Mouse (Mus musculus): ENCODE measurements around the gene Slc2a4.

Slc2a4 gene

DNA sequence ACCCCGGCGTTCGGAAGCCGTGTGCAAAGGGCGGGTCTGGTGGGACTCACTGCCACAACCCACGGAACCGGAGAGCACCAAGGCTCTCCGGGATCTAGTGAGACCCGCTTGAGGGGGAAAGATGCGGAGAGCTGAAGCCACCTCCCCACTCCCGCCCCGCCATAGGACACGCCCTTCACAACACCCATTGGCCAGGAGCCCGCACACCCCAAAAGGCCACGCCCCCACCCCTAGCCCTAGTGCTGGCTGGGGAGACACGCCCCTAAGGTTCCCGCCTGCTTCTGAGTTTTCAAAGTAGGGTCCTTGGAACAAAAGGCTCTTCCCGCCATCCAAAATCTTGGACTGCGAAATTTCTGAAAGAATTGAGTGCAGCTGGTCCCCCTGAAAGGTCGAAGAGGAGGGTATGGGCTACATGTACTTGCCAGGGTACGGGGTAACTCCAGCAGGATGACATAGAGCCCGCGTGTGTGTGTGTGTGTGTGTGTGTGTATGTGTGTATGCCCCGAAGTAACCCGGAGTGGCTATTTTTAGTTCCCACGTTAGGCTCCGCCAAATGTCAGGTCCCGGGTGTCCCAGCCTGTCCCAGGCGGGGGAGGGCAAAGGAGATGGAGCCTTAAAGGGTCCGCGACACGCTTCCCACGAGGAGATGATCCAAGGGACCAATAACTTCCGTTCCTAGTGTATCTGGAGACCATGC lies at the start of gene Slc2a4:
Slc2a4 (minus strand) TSS at position 123 of the 697 bp plus-strand sequence.
- peak; percentile 89 for DNase-seq

DNA sequence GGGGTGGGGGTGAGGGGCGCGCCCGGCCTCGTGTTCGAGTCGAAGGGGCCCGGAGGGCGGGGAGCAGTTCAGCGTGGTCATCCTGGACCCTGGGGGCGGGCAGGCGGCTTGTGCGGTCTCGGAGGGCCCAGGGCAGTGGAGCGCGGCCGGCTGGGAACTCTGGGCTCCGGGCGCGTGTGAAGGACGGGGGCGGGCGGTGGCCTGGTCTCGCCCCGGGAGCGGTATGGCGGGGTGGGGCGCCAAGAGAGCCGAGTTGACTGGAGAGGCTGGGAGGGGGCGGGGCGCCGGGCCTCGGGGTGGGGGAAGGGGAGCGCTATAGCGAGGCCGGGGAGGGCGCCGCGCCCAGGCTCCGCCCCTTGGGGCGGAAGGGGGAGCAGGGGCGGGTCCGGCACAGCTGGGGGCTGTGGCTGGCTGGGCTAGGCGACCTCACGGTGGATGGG lies 49.1 kb upstream of the Slc2a4 start:
- peak; percentile 79 for DNase-seq

DNA sequence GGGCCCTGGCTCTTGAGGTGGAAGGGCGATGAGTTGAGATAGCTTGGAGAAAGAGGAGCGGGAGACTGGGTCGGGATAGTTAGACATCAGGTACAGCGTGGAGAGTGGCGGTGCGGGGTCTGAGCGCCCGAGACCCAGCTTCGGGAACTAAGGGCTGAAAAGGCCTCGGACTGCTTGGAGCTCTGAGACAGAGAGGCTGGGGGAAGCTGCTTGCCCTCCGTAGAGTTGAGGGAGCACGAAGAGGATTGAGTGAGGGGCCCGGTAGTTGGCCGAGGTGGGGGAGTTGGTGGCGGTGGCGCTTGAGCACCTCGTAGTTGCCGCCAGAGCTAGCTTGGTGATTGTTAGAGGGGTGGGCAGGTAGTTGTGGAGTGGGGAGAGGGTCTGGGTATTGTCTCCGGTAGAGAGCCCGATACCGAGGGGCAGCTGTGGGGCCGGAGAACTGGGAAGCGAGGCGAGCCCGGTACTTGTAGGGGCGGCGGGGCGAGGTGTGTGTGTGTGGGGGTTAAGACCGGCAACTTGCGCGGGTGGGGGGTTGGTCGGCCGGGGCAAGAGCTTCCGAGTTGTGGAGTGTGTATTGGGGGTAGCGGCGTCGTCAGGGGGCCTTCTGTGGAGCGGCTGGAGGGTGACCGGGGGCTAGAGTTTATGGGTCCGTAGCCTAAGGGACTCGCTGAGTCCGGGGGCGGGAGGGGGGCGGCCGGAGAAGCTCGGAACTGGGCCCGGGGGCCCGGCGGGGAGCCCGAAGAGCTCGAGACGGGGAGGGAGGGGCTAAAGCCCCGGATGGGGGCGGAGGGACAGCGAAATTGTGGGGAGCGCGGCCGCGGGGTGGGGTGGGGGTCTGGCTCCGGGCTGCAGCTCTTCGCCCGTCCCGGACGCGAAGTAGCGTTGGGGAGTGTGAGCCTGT lies 48.4 kb upstream of the Slc2a4 start:
- peak; percentile 66 for DNase-seq

DNA sequence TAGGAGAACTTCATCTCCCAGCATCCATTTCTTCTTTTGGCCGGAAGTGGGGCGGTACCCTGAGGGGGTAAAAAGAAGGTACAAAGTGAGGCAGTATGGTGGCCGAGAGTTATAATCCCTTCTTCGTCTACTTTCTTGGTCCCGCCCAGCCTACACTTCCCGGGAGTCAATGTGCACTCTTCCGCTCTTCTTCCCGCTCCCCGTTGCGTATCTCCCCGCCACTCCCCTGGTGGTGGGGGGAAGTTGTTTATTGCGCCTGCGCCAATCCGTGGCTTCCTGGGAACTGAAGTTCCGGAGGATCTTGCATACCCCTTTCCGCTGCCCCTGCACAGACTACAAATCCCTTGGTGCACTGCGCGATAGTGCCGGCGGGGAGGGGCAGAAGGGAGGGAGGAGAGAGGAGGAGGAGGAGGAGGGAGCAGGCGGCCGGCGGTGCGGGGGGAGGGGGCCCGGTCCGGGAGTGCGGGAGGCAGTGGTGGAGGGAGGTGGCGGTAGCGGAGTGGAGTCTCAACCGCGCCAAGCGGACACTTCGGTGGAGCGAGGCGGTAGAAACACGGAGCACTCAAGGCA lies 47.5 kb upstream of the Slc2a4 start, which contains the start of gene Phf23:
Phf23 (plus strand) TSS at position 387 of the 570 bp plus-strand sequence.
- DNase-seq = peak; percentile 94

DNA sequence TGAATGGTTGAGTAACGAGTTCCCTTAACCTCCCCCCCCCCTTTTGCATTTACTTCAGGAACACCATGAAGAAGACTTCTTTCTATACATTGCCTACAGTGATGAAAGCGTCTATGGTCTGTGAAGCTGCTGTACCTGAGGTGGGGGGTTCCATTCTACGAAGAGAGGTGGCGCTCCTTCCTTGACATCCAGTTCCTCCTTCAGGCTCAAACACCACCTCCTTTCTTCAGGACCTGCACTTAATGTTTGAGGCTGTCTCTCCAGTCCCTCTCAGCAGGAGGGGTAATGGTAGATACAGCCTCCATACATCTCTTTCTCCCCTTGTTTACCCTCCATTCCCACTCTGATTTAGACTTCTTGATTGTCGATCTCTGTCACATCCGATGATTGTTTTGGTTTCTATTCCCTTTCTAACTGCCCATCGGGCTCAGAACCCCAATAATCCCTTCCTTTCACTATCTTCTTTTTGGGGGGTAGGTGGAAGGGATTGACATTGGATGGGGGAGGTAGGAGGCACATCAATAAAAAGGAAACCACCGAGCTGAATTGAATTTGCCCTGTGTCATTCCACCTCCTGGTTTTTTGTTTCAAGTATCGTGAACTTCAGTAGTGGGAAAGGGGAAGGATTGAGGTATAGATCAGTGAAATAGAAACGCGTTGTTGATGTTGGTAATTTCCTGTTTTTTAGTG lies 46.6 kb upstream of the Slc2a4 start:
- no peak for DNase-seq

DNA sequence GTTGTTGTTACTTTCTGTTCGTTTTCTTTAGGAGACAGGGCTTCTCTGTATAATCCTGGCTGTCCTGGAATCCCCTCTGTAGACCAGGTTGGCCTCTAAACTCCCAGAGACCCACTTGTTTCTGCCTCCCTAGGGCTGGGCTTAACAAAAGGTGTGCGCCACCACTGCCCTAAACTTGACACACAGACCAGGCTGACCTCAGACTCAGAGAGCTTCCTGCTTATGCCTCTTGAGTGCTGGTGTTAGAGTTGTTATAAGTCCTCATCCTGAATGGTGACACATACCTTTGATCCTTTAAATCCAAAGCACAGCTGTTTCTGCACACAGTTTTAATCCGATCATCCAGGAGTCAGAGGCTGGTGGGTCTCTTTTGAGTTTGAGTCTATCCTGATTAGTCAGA lies 44.9 kb upstream of the Slc2a4 start:
- DNase-seq = no peak

DNA sequence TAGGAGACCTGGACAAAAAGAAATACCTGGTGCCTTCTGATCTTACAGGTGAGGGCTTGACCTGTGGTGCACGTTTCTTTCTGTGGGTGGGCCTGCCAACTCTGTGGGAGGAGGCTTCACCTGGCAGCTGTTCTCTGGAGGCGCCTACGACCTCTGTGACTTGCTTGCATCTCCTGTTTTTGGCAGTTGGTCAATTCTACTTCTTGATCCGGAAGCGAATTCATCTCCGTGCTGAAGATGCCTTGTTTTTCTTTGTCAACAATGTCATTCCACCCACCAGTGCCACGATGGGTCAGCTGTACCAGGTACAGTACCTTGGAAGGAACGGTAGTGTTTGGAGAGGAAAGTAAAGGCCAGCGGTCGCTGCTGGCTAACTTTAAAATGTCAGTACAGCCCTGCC lies 44.4 kb upstream of the Slc2a4 start:
- no peak for DNase-seq

DNA sequence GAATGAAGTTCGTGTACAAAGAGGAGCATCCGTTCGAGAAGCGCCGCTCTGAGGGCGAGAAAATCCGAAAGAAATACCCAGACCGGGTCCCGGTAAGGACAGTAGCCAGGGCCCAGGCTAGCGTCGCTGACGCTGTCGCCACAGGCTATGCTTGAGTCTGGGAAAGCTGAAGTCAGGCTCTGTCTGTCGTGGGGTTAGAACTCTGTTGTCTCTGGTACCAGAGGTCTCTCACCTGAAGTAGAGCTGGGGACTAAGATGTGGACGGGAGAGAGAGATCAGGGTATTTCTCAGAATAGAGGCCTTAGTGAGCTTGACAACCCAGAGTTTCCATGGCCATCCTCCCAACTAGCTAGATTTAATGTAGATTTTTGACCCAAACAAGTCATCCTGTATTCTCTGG lies 43.7 kb upstream of the Slc2a4 start:
- no peak for DNase-seq

DNA sequence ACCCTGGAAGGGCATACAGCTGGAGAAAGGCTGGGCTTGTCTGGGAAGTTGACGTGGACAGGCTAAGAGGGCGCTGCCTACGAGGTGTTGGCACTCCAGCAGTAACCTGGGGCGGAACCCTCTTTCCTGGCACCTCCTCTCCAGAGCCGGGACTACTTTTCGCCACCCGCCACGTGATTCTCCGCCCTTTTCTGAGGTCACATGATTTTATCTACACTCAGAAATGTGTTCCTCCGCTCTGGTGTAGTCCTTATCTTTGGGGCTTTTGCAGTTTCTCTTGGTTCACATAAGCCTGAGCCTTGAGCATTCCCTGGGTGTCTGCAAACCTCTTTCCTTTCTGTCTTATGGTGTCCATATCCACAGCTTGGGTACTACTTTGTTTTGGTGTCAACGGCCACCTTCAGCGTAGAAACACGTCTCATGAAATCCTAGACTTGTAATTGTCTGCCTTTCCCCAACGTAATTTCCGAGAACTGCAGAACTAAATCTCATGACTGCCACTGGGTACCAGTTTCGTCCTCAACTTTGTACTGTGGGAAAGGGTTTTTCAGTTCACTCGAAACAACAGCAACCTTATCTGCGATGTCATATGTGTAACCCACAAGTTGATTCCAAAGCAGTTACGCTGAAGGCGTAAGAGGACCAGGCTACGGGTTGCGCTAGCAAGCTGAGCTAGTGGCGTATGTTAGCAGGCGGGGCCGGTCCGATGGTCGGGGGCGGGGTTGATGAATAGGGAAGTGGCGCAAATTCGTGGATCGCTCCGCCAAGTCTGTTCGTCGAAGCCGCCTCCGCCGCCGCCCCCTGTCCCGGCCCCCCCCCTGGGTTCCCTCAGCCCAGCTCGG lies 43.1 kb upstream of the Slc2a4 start, which contains the start of gene Gabarap:
Gabarap (plus strand) TSS at position 294 of the 842 bp plus-strand sequence.
- peak; percentile 95 for DNase-seq

DNA sequence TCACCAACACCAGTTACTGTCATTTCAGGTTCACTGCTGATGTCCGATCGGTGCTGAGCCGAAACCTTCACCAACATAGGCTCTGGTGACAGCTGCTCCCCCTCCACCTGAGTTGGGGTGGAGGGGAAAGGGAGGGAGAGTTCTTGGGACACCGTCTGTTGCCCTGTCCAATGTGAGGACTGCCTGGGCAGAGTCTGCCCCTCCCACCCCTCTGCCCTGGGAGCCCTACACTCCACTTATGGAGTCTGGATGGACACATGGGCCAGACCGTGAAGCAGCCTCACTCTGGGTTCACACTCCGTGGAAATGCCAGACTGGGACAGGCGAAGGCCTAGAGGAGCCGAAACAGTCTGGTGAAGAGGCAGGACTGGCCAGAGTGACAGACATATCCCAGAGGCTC lies 42.0 kb upstream of the Slc2a4 start:
- DNase-seq = no peak

DNA sequence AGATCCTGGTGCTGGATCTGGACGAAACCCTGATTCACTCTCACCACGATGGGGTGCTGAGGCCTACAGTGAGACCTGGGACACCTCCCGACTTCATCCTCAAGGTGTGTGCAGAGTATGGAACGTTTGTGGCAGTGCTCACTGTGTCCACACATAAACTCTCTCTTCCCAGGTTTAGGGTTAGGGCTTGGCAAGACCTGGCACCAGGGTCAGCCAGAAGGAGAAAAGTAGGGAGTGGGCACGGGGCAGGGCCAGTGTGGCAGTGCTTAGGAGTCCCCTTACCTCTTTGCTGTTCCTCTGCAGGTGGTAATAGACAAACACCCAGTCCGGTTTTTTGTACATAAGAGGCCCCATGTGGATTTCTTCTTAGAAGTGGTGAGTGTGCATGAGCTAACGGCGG lies 36.4 kb upstream of the Slc2a4 start:
- DNase-seq = no peak

DNA sequence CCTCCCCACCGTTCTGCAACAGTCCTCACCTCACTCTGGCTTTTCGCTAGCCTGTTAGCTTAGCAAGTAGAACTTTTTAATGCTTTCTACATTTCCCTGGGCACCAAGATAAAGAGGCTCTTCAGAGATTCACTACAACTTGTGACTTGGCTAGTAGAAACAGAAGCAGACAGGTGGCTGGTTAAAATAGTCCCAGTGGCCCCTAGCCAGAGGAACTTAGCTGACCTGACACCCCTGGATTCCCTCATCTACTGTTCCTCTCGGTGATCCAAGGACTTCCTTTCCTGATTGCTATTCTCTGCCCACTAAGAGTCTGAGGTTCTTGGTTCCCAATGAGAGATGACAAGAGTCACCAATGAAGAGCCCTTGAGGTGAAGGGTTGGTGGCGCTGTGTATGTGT lies 35.4 kb upstream of the Slc2a4 start:
- no peak for DNase-seq

DNA sequence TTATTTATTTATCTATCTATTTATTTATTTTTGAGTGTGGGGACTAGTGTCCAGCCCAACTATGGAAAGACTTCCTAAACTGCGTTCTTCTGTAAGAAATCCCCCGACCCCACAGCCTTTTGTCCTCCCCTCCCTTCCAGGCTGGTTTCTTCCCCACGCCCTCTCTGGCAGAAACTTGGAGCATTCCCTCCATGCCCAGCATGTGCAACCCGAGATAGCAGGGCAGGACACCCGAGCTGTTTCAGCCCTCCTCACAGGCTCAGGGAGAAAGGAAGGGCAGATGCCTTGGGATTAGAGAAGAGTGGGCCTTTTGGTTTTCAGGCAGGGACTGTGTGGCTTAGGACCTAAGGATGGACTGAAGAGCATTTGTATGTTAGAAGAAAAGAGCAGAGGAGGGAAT lies 34.9 kb upstream of the Slc2a4 start:
- no peak for DNase-seq

DNA sequence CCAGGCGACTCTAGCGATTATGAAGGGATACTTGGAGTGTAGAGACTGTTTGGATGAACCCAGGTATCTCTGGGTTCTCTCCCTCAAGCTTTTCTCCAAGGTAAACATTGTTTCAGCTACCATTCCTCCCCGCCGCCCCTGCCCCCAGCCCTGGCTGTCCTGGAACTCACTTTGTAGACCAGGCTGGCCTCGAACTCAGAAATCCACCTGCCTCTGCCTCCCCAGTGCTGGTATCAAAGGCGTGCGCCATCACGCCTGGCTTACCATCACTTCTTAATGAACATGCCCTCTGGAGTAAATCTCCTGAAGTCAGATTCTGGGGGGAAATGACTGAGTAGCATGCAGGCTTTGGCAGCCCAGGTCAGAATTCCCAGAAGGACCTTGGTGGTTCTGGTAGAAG lies 34.2 kb upstream of the Slc2a4 start, which contains the start of gene Elp5:
Elp5 (minus strand) TSS at position 293 of the 400 bp plus-strand sequence.
- DNase-seq = no peak

DNA sequence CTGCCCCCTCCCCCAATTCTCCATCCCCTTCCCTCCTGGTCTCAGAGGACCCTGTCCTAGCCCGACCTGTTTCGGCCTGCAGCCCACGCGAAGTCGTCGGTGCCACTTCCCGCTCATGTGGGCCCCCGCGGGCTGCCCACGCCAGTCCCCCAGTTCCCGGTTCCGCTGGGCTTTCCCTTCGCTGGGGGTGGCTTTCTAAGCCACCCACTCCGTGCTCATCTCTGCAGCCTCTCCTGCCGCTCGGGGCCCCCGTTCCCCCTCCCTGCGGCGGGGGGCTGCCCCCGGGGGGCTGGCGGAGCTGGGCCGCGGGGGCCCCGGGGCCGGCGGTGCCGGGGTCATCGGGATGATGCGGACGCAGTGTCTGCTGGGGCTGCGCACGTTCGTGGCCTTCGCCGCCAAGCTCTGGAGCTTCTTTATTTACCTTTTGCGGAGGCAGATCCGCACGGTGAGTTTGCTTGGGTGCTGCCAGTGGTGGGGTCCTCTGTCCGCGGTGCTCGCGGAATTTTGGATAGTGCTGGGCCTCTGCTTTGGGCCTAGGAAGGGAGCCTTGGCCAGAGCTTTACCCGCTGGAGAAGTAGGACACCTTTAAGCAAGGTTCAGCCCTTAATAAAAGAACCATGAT lies 33.3 kb upstream of the Slc2a4 start, which contains the start of gene Ctdnep1:
Ctdnep1 (plus strand) TSS at position 16 of the 622 bp plus-strand sequence.
- DNase-seq = no peak

DNA sequence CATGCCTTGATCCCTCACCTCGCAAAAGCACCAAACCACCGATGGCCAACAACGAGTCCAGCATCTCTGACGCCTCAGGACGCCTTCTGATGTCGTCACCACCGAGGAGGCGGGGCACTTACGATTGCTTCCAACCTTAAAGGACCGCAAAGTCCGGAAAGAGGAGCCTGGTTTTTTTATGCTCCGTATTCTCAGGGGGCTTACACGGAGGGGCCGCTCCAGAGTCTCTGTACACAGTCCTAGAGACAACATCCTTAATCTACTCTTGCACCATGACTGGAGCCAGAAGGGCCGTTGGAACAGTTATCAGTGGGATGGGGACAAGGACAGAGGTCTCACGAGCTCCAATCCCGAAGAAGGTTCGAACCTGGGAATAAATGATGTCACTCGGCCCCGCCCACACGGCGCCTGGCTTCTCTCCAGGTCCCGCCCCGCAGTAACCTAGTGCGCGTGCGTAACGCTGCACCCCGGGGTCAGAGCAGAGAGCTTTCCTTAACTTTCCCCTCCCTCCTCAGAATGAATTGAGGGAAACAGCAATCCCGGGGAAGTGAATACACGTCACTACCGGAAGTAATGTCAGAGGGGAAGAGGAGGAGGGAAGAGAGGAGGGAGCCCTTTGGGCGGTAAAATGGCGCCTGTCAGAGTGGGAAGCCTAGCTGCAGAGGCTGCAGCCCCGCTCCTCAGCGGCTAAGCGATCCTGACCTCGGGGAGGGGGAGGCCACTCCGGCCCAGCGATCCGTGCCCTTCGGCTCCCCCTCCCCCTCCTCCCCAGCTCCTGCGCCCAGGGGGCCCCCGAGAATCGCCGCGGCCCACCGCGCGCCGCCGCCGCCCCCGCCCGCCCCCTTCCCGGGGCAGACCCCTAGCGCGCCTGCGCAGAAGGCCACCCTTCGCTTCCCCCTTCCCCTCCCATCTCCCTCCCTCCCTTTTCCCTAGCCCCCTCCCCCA lies 32.5 kb upstream of the Slc2a4 start:
- peak; percentile 98 for DNase-seq

DNA sequence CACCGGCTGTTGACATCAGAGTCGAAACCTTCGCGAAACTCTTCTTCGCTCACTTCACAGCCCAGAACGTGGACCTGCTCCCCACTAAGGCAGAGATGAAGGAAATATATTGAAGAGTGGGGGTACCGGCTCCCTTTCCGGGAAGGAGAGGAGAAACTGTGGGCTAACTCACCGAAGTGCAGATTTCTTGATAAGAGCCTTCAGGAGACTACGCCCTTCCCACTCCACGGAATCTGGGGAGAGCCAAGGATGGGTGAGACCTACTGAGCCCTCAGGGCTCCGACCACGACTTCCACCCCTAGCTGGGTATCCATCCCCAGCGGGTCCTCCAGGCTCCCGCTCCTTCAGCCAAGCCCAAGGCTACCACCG lies 31.8 kb upstream of the Slc2a4 start:
- DNase-seq = no peak

DNA sequence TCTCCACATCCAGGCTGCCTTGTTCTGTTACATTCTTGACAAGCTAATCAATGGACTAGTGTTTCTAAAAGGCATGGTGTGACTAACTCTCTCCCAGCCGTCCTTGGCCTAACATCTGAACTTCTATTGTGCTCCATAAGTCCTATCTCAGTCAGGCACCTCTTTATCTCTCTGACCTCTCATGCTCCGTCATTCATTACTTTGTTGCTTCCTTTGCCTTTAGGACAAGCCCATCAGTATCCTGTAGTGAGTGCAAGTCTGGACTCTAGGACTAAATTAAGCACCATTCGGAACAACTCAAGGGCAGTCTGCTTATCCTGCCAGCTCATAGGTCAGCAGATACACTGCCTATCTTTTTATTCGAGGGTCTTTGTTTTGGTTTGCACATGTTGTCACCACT lies 28.3 kb upstream of the Slc2a4 start:
- no peak for DNase-seq

DNA sequence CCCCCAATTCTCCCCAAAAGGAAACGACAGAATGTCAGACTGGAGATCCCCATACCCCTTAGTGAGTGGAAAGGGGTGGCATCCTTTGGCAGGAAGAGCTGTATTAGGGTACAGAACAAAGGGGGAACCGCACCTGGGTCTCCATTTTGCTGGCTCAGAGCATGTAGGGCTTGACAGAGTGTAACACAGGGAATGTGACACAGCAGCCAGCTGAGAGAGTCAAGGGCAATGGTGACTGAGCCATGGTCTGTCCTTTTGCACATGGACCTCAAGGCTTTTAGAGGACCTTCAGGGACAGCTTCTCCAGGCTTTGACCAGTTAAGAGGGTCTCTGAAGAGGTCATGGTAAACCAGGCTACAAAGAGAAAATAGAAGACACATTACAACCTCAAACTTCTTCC lies 26.9 kb upstream of the Slc2a4 start:
- DNase-seq = no peak

DNA sequence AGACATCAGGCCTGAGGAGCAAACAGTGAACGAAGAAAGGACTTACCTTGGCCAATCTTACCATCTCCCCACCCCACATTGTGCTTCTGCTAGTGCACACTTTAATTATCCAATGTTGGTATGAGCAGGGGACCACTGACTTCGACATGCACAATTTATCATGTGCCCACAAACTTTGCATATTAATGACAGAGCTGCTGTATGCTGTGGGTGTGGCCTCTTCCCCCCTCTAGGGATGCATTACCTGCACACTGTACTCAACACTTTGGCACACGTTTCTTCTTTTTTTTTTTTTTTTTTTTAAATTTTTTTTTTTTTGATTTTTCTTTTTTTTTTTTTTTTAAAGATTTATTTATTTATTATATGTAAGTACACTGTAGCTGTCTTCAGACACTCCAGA lies 22.8 kb upstream of the Slc2a4 start:
- DNase-seq = no peak

Data from right cerebral cortex, postnatal 4 days (tissue).